Mouse (Mus musculus): ENCODE results near the gene Wwc1. TPM values are rescaled to one million over a fixed set of nuclear protein-coding genes. Genes with fewer than 3 reads are reported as not detected.

The Wwc1 gene
- total and polyA plus RNA-seq, 2 experiments from 2014 or later: 9.2 to 11.9 TPM

- no peaks in the 10 kb centered on the region for H3K9me3 ChIP-seq (ENCODE audit: low read length)
- peak overlapping the region; percentile 31 for H3K4me2 ChIP-seq (ENCODE audit: low read depth, low read length, poor library complexity, severe bottlenecking)
- H3K36me3 ChIP-seq (ENCODE audit: insufficient read depth, low read length): 0 out of 2 replicates have a peak, but pooled peaks cover 4% of the 10 kb centered on the region
- H3K27me3 ChIP-seq (ENCODE audit: insufficient read depth, low read length): no peaks in the 10 kb centered on the region
- ATAC-seq (ENCODE audit: low FRiP score) (peak; percentile 86), DNase-seq (ENCODE audit: low spot score) (peak; percentile 97)
- H3K9ac ChIP-seq (replicated peaks; ENCODE audit: low read length, poor library complexity, severe bottlenecking): no peak overlapping the region
- H3K4me3 ChIP-seq (ENCODE audit: low read depth, low read length): no peak overlapping the region
- peak; percentile 96 for TF ChIP-seq CTCF (IDR thresholded peaks at IDR 0.05)
- WGBS: 3% methylated on average over 28 of the region's 28 CpGs
- 0 out of 2 replicates have a peak overlapping the region, but pooled peaks have one; percentile 12 for H3K27ac ChIP-seq (ENCODE audit: low read depth, low read length)
- H3K4me1 ChIP-seq (ENCODE audit: insufficient read depth, low read length): peaks cover 10% of the 10 kb centered on the region; the same call in 1 of the 2 replicates
Measured at GRCm38 (mm10) chr11:36001282-36001970, 21.1 kb upstream of the Wwc1 start.

GRCm38 (mm10) chr11:36000585-36001281, 20.4 kb upstream of the Wwc1 start:
- peak overlapping the region; percentile 31 for H3K4me2 ChIP-seq (ENCODE audit: low read depth, low read length, poor library complexity, severe bottlenecking)
- TF ChIP-seq CTCF (IDR thresholded peaks at IDR 0.05): no peak
- H3K27me3 ChIP-seq (ENCODE audit: insufficient read depth, low read length): no peaks in the 10 kb centered on the region
- no peaks in the 10 kb centered on the region for H3K9me3 ChIP-seq (ENCODE audit: low read length)
- WGBS: 7% methylated on average over 10 of the region's 10 CpGs
- 0 out of 2 replicates have a peak, but pooled peaks cover 4% of the 10 kb centered on the region for H3K36me3 ChIP-seq (ENCODE audit: insufficient read depth, low read length)
- peaks cover 10% of the 10 kb centered on the region; the same call in 1 of the 2 replicates for H3K4me1 ChIP-seq (ENCODE audit: insufficient read depth, low read length)
- H3K27ac ChIP-seq (ENCODE audit: low read depth, low read length): peak overlapping the region; percentile 38
- H3K4me3 ChIP-seq (ENCODE audit: low read depth, low read length): no peak overlapping the region
- ATAC-seq (ENCODE audit: low FRiP score): peak; percentile 21; the same call in 1 of the 2 replicates
- no peak overlapping the region for H3K9ac ChIP-seq (replicated peaks; ENCODE audit: low read length, poor library complexity, severe bottlenecking)
- DNase-seq (ENCODE audit: low spot score): no peak

GRCm38 (mm10) chr11:36000038-36000437, 19.7 kb upstream of the Wwc1 start:
- no peak overlapping the region for H3K4me2 ChIP-seq (ENCODE audit: low read depth, low read length, poor library complexity, severe bottlenecking)
- no peaks in the 10 kb centered on the region for H3K9me3 ChIP-seq (ENCODE audit: low read length)
- DNase-seq (ENCODE audit: low spot score) (peak; percentile 61), ATAC-seq (ENCODE audit: low FRiP score) (peak; percentile 35; the same call in 1 of the 2 replicates)
- no peaks in the 10 kb centered on the region for H3K27me3 ChIP-seq (ENCODE audit: insufficient read depth, low read length)
- WGBS: 8% methylated on average over 4 of the region's 4 CpGs
- H3K9ac ChIP-seq (replicated peaks; ENCODE audit: low read length, poor library complexity, severe bottlenecking): no peak overlapping the region
- H3K4me1 ChIP-seq (ENCODE audit: insufficient read depth, low read length): peaks cover 10% of the 10 kb centered on the region; the same call in 1 of the 2 replicates
- no peak overlapping the region for H3K4me3 ChIP-seq (ENCODE audit: low read depth, low read length)
- no peak for TF ChIP-seq CTCF (IDR thresholded peaks at IDR 0.05)
- H3K27ac ChIP-seq (ENCODE audit: low read depth, low read length): peak overlapping the region; percentile 38
- H3K36me3 ChIP-seq (ENCODE audit: insufficient read depth, low read length): 0 out of 2 replicates have a peak, but pooled peaks cover 4% of the 10 kb centered on the region

GRCm38 (mm10) chr11:35998048-35998447, 17.7 kb upstream of the Wwc1 start:
- Histone ChIP-seq H3K27ac (ENCODE audit: low read depth, low read length) (no peak overlapping the region), H3K9ac (replicated peaks; ENCODE audit: low read length, poor library complexity, severe bottlenecking) (no peak overlapping the region), H3K36me3 (ENCODE audit: insufficient read depth, low read length) (no peaks in the 10 kb centered on the region), H3K9me3 (ENCODE audit: low read length) (no peaks in the 10 kb centered on the region), H3K4me2 (ENCODE audit: low read depth, low read length, poor library complexity, severe bottlenecking) (no peak overlapping the region), H3K4me3 (ENCODE audit: low read depth, low read length) (no peak overlapping the region), H3K27me3 (ENCODE audit: insufficient read depth, low read length) (no peaks in the 10 kb centered on the region), H3K4me1 (ENCODE audit: insufficient read depth, low read length) (peaks cover 10% of the 10 kb centered on the region; the same call in 1 of the 2 replicates)
- 81% methylated on average over 12 of the region's 12 CpGs for WGBS
- no peak for ATAC-seq (ENCODE audit: low FRiP score)
- TF ChIP-seq CTCF (IDR thresholded peaks at IDR 0.05): no peak
- no peak for DNase-seq (ENCODE audit: low spot score)

GRCm38 (mm10) chr11:35995310-35995709, 15.0 kb upstream of the Wwc1 start:
- Histone ChIP-seq H3K9ac (replicated peaks; ENCODE audit: low read length, poor library complexity, severe bottlenecking) (no peak overlapping the region), H3K9me3 (ENCODE audit: low read length) (no peaks in the 10 kb centered on the region), H3K36me3 (ENCODE audit: insufficient read depth, low read length) (no peaks in the 10 kb centered on the region), H3K4me2 (ENCODE audit: low read depth, low read length, poor library complexity, severe bottlenecking) (no peak overlapping the region), H3K27ac (ENCODE audit: low read depth, low read length) (no peak overlapping the region), H3K4me3 (ENCODE audit: low read depth, low read length) (no peak overlapping the region), H3K4me1 (ENCODE audit: insufficient read depth, low read length) (0 out of 2 replicates have a peak, but pooled peaks cover under 1% of the 10 kb centered on the region), H3K27me3 (ENCODE audit: insufficient read depth, low read length) (no peaks in the 10 kb centered on the region)
- DNase-seq (ENCODE audit: low spot score) (no peak), ATAC-seq (ENCODE audit: low FRiP score) (no peak)
- no peak; the same call in 1 of the 2 replicates for TF ChIP-seq CTCF (IDR thresholded peaks at IDR 0.05)

GRCm38 (mm10) chr11:35991846-35992245, 11.5 kb upstream of the Wwc1 start:
- Histone ChIP-seq H3K4me1 (ENCODE audit: insufficient read depth, low read length) (no peaks in the 10 kb centered on the region), H3K27ac (ENCODE audit: low read depth, low read length) (no peak overlapping the region), H3K4me2 (ENCODE audit: low read depth, low read length, poor library complexity, severe bottlenecking) (no peak overlapping the region), H3K9me3 (ENCODE audit: low read length) (no peaks in the 10 kb centered on the region), H3K36me3 (ENCODE audit: insufficient read depth, low read length) (no peaks in the 10 kb centered on the region), H3K4me3 (ENCODE audit: low read depth, low read length) (no peak overlapping the region), H3K27me3 (ENCODE audit: insufficient read depth, low read length) (no peaks in the 10 kb centered on the region), H3K9ac (replicated peaks; ENCODE audit: low read length, poor library complexity, severe bottlenecking) (no peak overlapping the region)
- 79% methylated on average over 2 of the region's 2 CpGs for WGBS
- ATAC-seq (ENCODE audit: low FRiP score) (no peak), DNase-seq (ENCODE audit: low spot score) (no peak)
- no peak for TF ChIP-seq CTCF (IDR thresholded peaks at IDR 0.05)
